Mouse (Mus musculus): ENCODE measurements at regions not wholly inside any gene's neighbourhood (a gene's known extent, or its start where the extent isn't known, plus 50 kb on each side); places are given as distances from the start of the nearest gene placed in this dataset.

- TF ChIP-seq TBP (conservative IDR thresholded peaks at IDR 0.05; ENCODE audit: low read depth, low read length): no peak
- no peak for TF ChIP-seq ZKSCAN1 (IDR thresholded peaks at IDR 0.05; ENCODE audit: borderline replicate concordance, low read depth, low read length)
- no peak for TF ChIP-seq RCOR1 (conservative IDR thresholded peaks at IDR 0.05; ENCODE audit: low read depth, low read length)
- no peak for TF ChIP-seq USF1 (IDR thresholded peaks at IDR 0.05; ENCODE audit: low read depth, low read length)
- TF ChIP-seq CHD2 (IDR thresholded peaks at IDR 0.05; ENCODE audit: low read length): no peak
These were observed 297.4 kb downstream of the Lrriq3 start for GRCm38 (mm10) chr3:155390666-155391065.
